Mouse (Mus musculus) yolk sac, embryonic 10.5 days (tissue): ENCODE data around the gene Stx8.

Experiments
- DNase-seq: peaks from one replicate; pipeline ENCODE4 v3.0.0-alpha.2; 2017; ENCODE audit warnings: low spot score

The Stx8 gene

DNA sequence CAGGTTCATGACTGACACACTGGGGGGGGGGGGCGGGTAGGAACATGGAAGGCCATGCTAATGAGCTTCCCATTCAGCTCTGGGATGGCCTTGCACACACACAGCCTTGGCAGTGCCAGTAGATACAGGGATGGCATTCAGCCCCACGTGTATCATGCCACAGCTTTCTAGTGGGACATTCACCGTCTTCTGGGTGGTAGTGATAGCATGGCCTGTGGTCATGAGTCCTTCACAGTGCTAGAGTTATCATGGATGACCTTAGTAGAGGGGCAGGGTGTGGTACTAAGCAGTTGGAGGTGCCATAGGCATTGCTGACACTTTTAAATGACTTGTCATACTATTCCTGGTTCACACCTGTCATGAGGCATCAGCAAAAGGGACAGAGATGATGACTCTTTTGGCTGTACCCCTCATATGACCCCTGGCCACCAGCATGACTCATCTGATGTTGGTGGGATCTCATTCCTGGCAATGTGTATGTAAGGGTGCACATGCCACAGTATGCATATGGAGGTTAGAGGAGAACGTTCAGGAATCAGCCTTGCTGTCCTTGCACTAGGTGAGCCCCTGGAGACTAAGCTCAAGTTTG lies 69.4 kb downstream of the Stx8 start:
- no peak for DNase-seq

DNA sequence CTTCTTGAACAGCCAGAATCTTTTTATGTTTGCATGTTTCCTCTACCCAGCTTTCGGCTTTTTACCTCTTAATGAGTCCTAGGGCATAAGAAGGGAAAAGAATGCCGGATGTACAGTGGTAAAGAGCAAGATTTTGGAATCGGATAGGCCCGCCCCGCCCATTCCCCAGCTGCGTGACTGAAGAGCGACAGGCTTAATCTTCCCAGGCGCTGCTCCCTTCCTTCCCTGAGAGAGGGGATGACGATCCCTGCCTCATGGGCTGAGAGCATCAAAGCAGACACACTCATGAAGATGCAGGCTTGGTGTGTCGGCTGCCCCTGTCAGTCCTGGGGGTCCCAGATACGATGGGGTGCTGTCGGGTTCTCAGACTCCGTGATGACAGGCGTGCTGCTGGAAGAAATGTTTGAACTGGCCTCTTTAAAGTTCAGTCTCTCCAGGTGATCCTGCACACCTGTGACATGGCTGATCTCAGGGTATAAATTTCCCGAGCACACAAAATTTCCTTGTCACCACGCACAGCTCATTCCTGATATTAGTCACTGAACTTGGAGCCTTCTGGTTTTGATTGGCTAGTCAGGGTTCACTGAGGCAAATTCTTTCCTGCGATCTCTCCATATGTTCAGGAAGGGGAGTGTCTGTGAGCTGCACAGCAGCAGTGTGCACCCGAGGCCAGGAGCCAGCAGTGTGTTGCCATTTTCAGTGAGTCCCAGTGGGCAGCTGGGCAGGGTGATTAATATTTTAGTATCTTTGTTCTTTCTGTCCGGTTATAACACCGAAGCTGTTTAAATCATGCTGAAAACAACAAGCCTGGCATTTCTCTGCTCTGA lies 70.4 kb downstream of the Stx8 start:
- no peak for DNase-seq

DNA sequence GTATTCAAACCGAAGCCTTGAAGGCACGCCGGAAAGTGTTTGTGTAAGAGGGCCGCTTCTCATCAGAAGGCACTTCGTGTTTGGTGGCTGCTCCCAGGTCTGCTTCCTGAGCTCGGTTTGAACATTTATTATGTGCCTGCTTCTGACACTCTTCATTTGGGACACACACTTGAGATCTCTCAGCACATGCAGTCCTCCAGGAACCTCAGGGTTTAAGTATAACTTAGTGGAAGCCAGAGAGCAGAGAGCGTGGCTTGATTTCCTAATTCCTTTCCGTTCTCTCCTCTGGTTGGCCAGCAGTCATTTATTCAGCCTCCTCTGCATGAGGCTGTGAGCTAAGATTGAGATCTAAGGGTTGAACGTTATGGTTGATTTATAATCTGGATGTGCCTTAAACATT lies 71.1 kb downstream of the Stx8 start:
- no peak for DNase-seq

DNA sequence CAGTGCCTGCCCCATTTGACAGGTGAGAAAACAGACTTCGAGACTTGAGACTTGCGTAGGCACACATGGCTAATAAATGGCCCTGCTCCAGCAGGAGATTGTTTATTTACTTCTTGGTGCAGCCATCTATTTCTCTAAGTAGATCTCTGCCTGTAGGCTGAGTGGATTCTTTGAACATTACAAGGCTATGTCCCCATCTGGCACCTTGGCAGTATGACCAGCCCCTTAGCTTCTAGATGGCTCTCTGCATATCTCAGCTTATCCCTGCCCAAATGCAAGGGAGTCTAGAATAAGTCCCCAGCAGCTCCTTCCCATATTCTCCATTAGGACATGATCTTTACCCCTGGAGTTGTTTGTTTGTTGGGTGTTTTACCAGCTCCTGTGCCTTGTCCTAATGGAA lies 72.1 kb downstream of the Stx8 start:
- no peak for DNase-seq

DNA sequence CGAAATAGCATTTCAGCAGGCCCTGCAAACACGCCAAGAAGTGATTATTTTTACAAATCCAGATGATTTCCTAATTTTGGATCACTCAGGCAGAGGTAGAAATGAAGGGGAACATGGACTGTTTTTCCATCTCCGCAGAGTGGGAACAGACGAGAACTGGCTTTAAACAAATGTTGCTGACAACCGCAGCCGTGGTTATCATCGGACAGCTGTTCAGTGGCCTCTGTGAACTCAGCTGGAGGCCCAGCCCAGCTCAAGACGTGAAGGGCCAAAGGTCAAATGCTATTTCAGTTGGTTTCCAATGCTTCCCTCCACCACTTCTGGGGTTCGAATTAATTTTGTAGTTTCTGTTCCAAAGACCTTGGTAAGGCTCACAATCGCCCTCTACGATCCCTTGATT lies 78.2 kb downstream of the Stx8 start:
- DNase-seq: peak; percentile 73

DNA sequence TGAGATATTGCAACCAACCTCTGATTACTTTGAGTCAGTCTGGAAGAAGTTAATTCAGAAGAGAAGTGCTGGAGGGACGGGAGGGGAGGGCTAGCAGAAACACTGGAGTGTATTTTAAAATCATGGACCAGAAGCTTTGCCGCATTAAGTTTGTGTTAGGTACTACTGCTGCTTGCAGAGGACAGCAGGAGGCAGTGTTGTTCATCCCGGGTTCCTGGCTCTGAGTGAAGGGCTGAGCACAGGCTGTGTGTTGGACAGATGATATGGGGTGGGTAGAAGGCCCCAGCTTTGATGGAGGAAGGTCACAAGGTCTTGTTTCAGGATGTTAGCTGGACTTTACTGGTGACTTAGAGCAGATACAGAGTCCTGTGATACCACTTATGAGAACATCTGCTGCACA lies 80.9 kb downstream of the Stx8 start:
- DNase-seq: no peak

DNA sequence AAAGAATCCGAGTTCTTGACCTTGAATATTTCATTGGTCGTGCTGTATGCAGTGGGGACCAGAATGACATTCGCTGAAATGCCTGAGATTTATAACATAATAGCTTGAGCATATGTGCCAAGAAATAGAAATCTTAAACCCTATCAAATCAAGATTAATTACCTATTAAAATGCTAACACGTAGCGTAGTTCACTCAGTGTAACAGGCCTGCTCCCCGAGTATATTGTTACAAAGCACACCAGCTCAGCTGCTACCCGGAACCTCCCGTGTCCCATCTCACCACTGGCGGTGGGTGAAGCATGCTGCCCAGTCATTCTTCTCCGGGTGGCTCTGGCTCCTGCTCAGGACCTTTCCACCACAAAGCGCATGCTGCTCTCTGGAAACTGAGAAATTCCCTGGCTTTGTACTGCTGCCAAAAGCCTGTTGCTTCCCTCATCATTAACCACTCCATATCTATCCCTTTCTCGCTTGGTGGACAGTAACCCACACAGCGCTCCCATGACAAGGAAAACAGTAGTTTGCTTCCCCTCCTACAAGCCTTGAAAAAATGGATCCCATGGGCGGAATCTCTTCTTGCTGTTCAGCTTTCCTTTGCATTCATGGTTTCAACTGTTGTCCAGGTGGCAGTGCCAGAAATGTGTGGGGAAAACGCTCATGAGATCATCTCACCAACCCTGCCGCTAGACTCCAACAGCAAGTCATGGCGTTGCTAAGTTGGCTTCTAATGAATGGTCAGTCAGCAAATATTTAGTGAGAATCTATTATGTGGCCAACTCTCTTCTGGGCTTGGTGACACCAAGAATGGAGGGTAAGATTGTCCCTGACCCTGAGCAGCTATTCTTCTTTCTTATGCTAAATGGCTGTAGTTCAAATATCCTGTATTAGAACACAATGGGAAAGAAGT lies 83.5 kb downstream of the Stx8 start:
- DNase-seq: no peak

DNA sequence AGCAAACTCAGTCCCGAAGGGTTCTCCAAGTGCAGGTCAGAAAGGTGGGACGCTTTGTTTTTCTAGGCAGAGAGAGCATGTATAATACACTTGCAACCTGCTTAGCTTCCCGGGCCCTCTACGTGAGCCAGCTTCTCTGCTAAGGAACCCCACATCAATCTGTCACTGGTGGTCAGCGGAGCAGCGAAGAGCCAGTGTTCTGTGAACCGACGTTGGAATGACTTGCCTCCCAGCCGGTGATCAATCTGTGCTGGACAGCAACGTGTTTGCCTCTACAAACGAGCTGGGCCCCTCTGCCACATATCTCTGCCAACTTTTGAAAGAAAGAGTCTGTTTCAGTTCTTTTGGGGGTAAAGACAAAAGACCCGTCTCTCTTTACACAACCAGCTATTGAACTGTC lies 84.7 kb downstream of the Stx8 start:
- no peak for DNase-seq

DNA sequence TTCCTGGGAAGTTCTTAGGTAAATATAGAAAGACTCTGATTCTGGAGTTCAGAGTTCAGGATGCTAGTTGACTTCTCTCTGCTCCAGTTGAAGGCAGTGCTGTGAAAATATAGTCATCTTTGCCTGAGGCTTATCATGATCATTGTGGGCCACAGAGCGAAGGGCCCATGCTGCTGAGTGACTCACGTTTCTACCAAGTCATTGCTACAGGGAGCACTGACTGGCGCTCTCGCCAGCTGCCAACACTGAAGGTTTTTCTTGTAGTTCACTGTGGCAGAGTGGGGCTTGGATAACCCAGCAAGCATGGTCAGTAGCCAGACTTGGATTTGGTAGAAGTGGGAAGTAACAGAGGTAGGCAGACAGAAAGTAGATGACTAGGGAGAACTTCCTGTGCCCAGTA lies 85.3 kb downstream of the Stx8 start:
- no peak for DNase-seq

DNA sequence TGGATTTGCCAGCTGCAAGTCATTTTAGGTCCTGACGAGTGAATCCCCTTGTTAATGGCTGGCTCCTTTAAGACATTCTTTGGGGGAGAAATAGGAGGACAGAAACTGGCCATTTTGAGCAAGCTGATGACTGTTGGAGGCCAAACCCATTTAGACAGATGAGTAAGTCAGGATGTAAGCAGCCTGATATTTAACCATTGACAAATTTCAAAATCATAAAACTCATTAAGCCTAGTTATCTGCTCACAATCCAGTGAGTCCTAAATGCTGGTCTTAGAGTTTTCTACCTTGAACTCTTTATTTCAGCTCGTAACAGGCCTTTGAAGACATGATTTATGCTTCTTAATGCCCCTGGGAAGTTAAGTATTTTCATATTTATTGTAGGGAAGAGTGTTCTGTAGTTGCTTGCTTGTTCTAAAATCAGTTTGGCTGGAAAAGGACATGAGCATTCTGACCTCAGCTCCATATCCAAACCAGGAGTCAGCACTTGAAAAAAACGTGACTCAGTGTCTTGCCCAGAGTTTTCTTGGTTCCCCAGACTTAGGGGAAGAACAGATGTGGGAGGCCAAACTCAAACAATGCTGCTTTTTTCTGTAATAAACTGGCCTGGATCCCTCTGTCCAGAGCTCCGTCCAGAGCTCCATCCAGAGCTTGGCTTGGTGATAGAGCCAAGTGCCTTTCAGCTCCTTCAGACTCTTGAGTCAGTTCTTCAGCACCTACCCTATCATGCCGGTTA lies 92.6 kb downstream of the Stx8 start:
- no peak for DNase-seq

DNA sequence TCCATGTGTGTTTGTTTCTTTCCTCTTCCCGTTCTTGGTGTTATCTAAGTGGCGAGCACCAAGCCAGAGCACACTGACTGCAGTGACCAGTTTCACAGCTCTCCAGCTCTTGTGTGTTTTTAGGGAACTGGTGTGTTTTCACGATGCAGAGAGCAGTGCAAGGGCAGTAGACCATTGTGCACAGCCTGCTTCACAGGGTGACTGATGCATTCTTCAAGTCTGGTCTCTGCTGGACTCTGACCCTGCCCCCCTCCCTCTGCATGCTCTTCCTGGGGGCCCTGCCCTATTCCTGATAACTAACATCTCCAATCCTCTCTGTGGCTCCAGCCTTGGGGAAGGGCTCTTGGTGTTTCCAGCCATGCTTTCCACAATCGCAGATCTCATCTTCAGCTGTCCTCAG lies 94.7 kb downstream of the Stx8 start:
- DNase-seq: peak; percentile 64

DNA sequence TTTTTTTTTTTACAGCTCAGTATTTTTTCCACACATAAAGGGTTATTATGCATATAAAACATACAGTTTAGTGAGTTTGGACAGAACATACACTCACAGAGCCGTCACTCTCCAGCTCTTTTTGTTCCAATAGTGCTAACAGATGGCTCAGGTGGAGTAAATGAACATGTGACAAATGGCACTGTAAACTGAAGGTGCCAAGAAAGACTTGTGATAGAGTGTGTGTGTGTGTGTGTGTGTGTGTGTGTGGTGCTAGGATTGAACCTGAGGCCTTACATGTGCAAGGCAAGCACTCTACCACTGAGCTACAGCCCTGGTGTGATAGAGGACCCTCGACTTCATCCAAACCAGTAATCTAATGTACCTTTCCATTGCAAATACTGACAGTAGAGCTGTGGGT lies 96.1 kb downstream of the Stx8 start:
- no peak for DNase-seq

DNA sequence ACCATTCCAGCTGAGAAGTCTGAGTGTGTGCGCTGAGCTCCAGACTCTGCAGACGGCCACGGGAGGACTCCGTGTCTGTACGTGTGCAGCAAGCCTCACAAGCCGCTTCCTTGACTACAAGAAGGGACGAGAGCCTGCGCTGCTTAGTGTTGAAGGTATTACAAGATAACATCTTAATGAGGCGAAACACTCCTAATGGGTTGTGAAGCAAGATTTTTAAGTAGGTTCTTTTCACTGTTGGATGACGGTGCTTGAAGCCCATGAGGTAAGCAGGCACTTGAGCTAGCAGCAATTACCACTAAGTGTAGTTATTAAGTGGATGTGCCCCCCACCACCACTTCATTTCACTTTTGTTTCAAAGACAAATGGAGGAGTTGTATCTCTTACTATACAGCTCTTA lies 101.8 kb downstream of the Stx8 start:
- DNase-seq: no peak

DNA sequence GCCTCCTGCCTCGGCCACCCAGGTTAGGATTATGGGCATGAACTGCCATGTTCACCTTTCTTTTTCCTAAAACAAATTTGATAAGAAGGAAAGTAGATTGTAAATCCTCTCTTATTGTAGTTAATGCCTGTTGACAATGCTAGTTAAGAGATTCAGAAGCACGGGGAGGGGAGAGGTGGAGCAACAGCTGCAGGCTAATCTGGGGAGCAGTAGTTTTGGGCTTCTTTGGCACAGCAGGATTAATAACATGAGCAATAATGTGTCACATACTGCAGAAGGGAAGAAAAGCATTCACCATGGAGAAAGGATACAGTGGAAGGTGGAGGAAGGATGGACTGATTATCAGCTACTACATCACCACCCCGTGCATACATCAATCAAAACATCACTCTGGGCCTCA lies 104.1 kb downstream of the Stx8 start:
- DNase-seq: no peak

DNA sequence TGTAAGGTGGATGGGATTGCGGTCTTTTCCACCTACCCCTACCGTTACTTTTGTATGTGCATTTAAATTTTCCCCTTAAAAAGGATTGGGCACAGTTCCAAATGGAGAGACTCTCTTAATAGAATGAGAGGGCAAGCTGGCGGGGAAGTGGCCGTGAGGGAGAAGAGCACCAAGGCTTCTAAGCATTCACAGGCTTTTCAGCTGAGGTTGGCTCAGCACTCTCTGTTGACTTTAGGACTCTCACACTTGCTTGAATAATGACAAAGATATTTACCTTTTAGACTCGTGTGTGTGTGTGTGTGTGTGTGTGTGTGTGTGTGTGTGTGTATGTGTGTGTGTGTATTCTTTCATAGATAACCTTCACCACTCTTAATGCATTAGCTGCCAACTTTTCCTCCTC lies 105.8 kb downstream of the Stx8 start:
- no peak for DNase-seq

DNA sequence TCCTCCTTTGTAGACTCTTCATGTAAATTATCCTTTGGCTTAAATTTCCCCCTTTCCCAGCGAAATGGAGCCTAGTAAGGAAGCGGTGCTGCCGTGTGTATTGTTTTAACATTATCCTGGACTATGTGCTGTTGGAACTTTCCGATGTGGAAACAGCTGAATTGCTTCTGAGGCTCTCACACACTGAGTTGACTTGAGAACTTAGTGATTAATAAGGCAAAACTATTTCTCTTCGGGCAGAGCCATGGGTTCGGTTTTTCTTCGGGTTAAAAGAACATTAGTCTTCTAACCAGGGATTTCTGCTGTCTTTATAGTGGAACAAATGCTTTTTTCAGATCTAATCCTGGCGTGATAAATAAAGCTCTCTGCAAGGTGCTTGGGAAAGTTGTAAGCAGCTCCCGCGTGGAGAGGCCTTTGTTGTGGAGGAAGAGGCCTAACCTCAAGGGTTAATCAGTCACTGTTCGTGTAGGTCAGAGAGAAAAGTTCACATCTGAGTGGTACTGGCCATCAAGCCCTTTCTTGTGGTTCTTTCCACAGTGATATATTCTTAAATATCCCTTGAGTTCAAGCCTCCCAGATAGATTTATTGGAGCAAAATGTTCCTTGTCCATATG lies 106.7 kb downstream of the Stx8 start:
- no peak for DNase-seq

DNA sequence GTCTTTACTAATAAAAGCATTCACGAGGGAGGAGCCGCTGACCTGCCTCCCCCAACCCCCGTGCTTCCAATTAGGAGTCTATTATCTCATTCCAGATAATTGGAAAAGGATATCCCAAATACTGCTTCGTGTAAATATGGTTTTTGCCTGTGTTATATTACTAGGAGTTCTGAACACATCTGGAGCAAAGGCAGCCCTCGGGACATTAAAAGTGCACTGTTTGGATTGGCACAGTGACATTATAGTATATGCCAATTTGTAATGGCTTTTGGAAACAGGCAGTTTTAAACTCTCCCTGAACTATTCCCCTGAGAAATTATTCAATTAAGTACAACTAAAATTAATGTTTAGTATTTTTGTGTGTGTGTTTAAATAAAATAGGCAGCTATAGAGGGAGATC lies 108.7 kb downstream of the Stx8 start:
- DNase-seq: no peak

DNA sequence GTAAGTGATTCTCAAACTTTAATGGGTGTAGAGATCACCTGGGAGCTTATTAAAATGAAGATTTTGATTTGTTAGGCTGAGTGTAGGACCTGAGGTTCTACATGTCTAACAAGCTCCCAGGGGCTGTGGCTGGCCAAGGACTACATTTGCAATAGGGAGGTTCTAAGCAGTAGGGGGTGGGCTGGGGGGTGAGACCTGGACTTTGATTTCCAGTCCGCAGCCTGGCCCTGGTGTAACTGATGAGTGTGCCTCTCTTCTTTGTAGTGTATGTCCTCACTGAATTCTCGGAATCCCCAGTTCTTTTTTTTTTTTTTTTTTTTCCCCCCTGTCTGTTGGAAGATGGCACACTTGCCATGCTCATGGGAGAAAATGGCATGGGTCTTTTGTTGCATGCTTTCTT lies 109.3 kb downstream of the Stx8 start:
- DNase-seq: peak; percentile 50

DNA sequence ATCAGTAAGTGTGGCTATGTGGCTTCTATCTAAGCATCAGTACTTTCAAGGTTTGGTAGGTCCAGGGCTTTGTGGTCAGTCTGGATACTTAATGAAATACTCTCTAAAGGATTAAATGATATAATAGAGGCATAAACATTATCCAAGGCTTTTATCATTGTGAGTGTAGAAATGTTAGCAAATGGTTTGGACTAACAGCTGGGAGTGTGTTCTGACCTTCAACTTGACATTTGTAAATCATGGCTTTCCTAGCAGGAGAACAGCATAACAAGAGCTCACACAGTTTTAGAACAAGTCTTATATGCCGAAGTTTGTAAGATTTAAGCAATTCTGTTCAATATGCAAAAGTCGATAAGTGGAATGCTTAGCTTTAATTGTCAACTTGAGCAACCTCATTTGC lies 113.8 kb downstream of the Stx8 start:
- no peak for DNase-seq

DNA sequence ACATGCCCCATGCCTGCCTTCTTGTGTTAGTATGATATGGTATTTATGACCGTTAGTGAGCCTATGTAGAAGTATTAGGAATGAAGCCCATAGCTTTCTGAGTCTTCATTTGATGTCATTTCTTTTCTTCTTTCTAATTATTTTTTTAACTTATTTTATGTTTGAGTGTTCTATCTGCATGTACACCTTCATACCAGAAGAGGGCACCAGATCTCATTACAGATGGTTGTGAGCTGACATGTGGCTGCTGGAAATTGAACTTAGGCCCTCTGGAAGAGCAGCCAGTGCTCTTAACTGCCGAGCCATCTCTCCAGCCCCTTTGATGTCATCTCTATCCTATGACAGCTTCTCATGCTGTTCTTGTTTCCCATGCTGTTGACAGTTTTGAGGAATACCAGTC lies 115.0 kb downstream of the Stx8 start:
- DNase-seq: no peak

DNA sequence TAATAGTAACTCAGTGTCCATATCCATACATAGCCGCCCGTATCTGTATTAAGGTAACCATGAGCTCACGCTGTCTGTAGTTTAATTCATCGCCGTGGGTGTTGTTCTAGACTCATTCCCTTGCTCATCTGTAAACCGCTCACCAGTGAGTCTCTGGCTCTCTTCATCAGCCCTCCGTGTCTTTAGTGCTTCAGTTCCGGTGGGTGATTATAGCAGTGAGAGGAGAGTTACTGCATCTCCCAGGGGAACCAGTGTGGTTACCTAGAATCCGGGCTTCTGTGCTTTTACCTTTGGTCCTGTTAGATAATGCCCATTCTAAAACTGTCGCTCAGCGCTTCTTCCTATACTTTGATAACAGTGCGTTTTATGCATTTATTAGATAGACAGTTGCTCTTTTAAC lies 116.8 kb downstream of the Stx8 start:
- no peak for DNase-seq

DNA sequence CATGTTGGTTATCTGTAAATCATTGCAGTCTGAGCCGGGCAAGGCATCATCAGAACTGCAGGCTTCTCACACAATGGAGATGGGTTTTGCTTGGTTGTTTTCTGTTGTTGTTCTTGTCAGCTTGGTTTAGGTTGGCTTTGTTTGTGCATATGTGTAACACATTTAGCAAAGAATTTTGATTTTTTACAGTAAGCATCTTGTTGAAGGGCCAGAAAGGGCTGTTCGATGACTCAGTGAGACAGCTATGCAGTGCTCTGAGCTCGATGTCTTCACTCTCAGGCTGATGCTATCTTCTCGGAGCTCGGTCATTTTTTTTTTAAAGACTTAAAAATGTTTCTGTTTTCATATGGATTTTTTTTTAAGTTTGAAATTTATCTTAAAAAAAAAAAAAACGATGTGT lies 117.6 kb downstream of the Stx8 start:
- DNase-seq: no peak
